Mouse (Mus musculus): ENCODE measurements at regions not wholly inside any gene's neighbourhood (a gene's known extent, or its start where the extent isn't known, plus 50 kb on each side); places are given as distances from the start of the nearest gene placed in this dataset.
A peak's percentile ranks its signal among the peaks of the same experiment; 100 is the strongest.

- Histone ChIP-seq H3K4me3 (ENCODE audit: insufficient read depth, low read depth, low read length) (no peak overlapping the region), H3K27ac (ENCODE audit: insufficient read depth, low read depth, low read length) (no peak overlapping the region), H3K4me1 (ENCODE audit: control insufficient read depth, insufficient read depth, low read length) (no peaks in the 10 kb centered on the region; the same call in 1 of the 2 replicates)
- TF ChIP-seq CTCF (IDR thresholded peaks at IDR 0.05; ENCODE audit: insufficient read depth, low read depth, low read length): no peak
- TF ChIP-seq POLR2A (IDR thresholded peaks at IDR 0.05; ENCODE audit: insufficient read depth, low read depth, low read length): no peak
- 92% methylated on average over 6 of the region's 6 CpGs for WGBS
These were observed 357.9 kb upstream of the Ddhd1 start for GRCm38 (mm10) chr14:46015682-46016400.

GRCm38 (mm10) chr14:46016701-46017106 is 358.8 kb upstream of the Ddhd1 start:
- Histone ChIP-seq H3K4me3 (ENCODE audit: insufficient read depth, low read depth, low read length) (no peak overlapping the region), H3K4me1 (ENCODE audit: control insufficient read depth, insufficient read depth, low read length) (no peaks in the 10 kb centered on the region; the same call in 1 of the 2 replicates)
- WGBS: 63% methylated on average over 4 of the region's 4 CpGs

GRCm38 (mm10) chr14:46017286-46017685 is 359.3 kb upstream of the Ddhd1 start:
- no peak overlapping the region for H3K4me3 ChIP-seq (ENCODE audit: insufficient read depth, low read depth, low read length)
- WGBS: 59% methylated on average over 3 of the region's 3 CpGs
- no peak overlapping the region for H3K27ac ChIP-seq (ENCODE audit: insufficient read depth, low read depth, low read length)
- H3K4me1 ChIP-seq (ENCODE audit: control insufficient read depth, insufficient read depth, low read length): no peaks in the 10 kb centered on the region; the same call in 1 of the 2 replicates
- TF ChIP-seq POLR2A (IDR thresholded peaks at IDR 0.05; ENCODE audit: insufficient read depth, low read depth, low read length): no peak
- TF ChIP-seq CTCF (IDR thresholded peaks at IDR 0.05; ENCODE audit: insufficient read depth, low read depth, low read length): no peak

More at GRCm38 (mm10) chr14:46016701-46017106, 358.8 kb upstream of the Ddhd1 start:
- TF ChIP-seq POLR2A (IDR thresholded peaks at IDR 0.05; ENCODE audit: insufficient read depth, low read depth, low read length): no peak
- no peak for TF ChIP-seq CTCF (IDR thresholded peaks at IDR 0.05; ENCODE audit: insufficient read depth, low read depth, low read length)
- H3K27ac ChIP-seq (ENCODE audit: insufficient read depth, low read depth, low read length): no peak overlapping the region

GRCm38 (mm10) chr14:46017976-46018375 is 360.0 kb upstream of the Ddhd1 start:
- 92% methylated on average over 6 of the region's 6 CpGs for WGBS
- TF ChIP-seq CTCF (IDR thresholded peaks at IDR 0.05; ENCODE audit: insufficient read depth, low read depth, low read length): no peak
- no peak for TF ChIP-seq POLR2A (IDR thresholded peaks at IDR 0.05; ENCODE audit: insufficient read depth, low read depth, low read length)
- Histone ChIP-seq H3K27ac (ENCODE audit: insufficient read depth, low read depth, low read length) (no peak overlapping the region), H3K4me3 (ENCODE audit: insufficient read depth, low read depth, low read length) (no peak overlapping the region), H3K4me1 (ENCODE audit: control insufficient read depth, insufficient read depth, low read length) (no peaks in the 10 kb centered on the region; the same call in 1 of the 2 replicates)

GRCm38 (mm10) chr14:46019240-46020025 is 359.8 kb upstream of the Gm15217 start:
- Histone ChIP-seq H3K4me3 (ENCODE audit: insufficient read depth, low read depth, low read length) (no peak overlapping the region), H3K27ac (ENCODE audit: insufficient read depth, low read depth, low read length) (no peak overlapping the region), H3K4me1 (ENCODE audit: control insufficient read depth, insufficient read depth, low read length) (no peaks in the 10 kb centered on the region; the same call in 1 of the 2 replicates)
- no peak for TF ChIP-seq CTCF (IDR thresholded peaks at IDR 0.05; ENCODE audit: insufficient read depth, low read depth, low read length)
- no peak for TF ChIP-seq POLR2A (IDR thresholded peaks at IDR 0.05; ENCODE audit: insufficient read depth, low read depth, low read length)
- WGBS: 44% methylated on average over 14 of the region's 14 CpGs

- Histone ChIP-seq H3K27ac (ENCODE audit: insufficient read depth, low read depth, low read length) (no peak overlapping the region), H3K4me1 (ENCODE audit: control insufficient read depth, insufficient read depth, low read length) (no peaks in the 10 kb centered on the region), H3K4me3 (ENCODE audit: insufficient read depth, low read depth, low read length) (no peak overlapping the region)
- no peak for TF ChIP-seq CTCF (IDR thresholded peaks at IDR 0.05; ENCODE audit: insufficient read depth, low read depth, low read length)
- no peak for TF ChIP-seq POLR2A (IDR thresholded peaks at IDR 0.05; ENCODE audit: insufficient read depth, low read depth, low read length)
- WGBS: 78% methylated on average over 8 of the region's 8 CpGs
These were observed 344.9 kb upstream of the Gm15217 start for GRCm38 (mm10) chr14:46034301-46034700.

- WGBS: 11% methylated on average over 14 of the region's 14 CpGs
- Histone ChIP-seq H3K27ac (ENCODE audit: insufficient read depth, low read depth, low read length) (no peak overlapping the region), H3K4me1 (ENCODE audit: control insufficient read depth, insufficient read depth, low read length) (peaks cover 7% of the 10 kb centered on the region), H3K4me3 (ENCODE audit: insufficient read depth, low read depth, low read length) (peak overlapping the region; percentile 9)
- TF ChIP-seq CTCF (IDR thresholded peaks at IDR 0.05; ENCODE audit: insufficient read depth, low read depth, low read length): no peak
- TF ChIP-seq POLR2A (IDR thresholded peaks at IDR 0.05; ENCODE audit: insufficient read depth, low read depth, low read length): no peak
These were observed 318.4 kb upstream of the Gm15217 start for GRCm38 (mm10) chr14:46060622-46061381.

GRCm38 (mm10) chr14:46067102-46067801 is 312.0 kb upstream of the Gm15217 start:
- 89% methylated on average over 5 of the region's 5 CpGs for WGBS
- TF ChIP-seq POLR2A (IDR thresholded peaks at IDR 0.05; ENCODE audit: insufficient read depth, low read depth, low read length) (no peak), CTCF (IDR thresholded peaks at IDR 0.05; ENCODE audit: insufficient read depth, low read depth, low read length) (no peak)
- H3K27ac ChIP-seq (ENCODE audit: insufficient read depth, low read depth, low read length): no peak overlapping the region
- H3K4me3 ChIP-seq (ENCODE audit: insufficient read depth, low read depth, low read length): no peak overlapping the region
- H3K4me1 ChIP-seq (ENCODE audit: control insufficient read depth, insufficient read depth, low read length): no peaks in the 10 kb centered on the region
